Mouse (Mus musculus): ENCODE measurements around the gene Tpk1. TPM values are rescaled to one million over a fixed set of nuclear protein-coding genes. Genes with fewer than 3 reads are reported as not detected.
"Not testable (repeated sequence)": the region's sequence is repeated elsewhere in the genome, so short reads cannot be mapped to it uniquely, and the experiment has no call there.

Tpk1 gene
- polyA plus RNA-seq, 1 experiment from 2014 or later = 9.6 TPM

DNA sequence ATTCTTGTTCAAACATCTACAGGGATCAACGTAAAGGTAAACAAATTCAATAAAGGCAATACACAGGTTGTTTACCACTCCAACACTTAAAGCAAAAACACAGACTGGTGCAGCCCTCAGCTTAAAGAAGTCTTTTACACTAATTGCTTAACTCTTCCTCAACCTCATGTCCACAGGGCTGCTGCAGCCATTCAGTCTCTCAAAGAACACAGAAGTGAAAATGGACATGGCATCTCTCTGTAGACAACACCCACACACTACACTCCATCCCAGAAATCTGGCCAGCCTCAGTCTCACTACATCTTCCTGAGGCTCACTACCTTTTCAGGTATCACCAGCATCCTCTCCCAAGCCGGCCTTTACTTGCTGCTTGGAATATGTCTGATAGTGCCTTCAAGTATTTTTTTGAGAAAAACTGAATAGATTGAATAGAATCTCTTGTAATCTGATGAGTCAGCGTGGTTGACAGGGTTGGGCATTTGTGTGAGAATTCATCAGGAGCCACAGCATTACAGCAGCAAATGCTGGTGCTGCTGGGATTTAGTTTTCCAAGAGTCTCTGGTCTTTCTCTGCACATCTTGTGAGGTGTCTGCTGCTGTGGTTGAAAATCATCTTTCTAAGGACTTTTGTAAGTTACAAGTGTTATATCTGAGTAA lies 32.6 kb downstream of the Tpk1 start:
- no peak for TF ChIP-seq CTCF (IDR thresholded peaks at IDR 0.05)
- TF ChIP-seq EP300 (IDR thresholded peaks at IDR 0.05) = no peak
- Histone ChIP-seq H3K4me3 (ENCODE audit: low read depth, low read length) (no peak overlapping the region), H3K4me2 (replicated peaks; ENCODE audit: low read depth, low read length) (no peak overlapping the region), H3K4me1 (ENCODE audit: insufficient read depth, low read depth, low read length) (no peaks in the 10 kb centered on the region), H3K27ac (ENCODE audit: low read length) (no peak overlapping the region), H3K27me3 (replicated peaks; ENCODE audit: insufficient read depth, low read length) (no peaks in the 10 kb centered on the region), H3K9me3 (ENCODE audit: low read length) (no peaks in the 10 kb centered on the region), H3K36me3 (ENCODE audit: insufficient read depth, low read length) (no peaks in the 10 kb centered on the region), H3K9ac (replicated peaks; ENCODE audit: low read depth) (no peak overlapping the region)
- 85% methylated on average over 3 of the region's 3 CpGs for WGBS
- DNase-seq (ENCODE audit: low spot score) (no peak), ATAC-seq (no peak)

DNA sequence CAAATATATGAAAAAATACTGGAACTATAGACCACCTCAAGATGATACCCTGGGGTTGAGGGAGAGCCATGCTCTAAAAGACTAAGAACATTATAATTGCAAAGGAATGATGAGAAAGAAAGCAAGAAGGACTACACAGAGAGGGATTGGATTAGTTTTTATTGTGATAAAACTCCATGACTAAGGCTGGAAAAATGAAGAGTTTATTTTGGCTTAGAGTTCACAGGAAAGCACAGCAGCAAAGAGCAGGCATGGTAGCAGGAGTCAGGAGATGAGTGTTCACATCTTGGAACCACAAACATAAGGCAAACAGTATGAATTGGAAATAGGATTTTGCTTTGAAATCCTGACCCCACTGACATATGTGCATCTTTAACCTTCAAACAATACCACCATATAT lies 33.2 kb downstream of the Tpk1 start:
- no peak for DNase-seq (ENCODE audit: low spot score)
- Histone ChIP-seq H3K27me3 (replicated peaks; ENCODE audit: insufficient read depth, low read length) (no peaks in the 10 kb centered on the region), H3K36me3 (ENCODE audit: insufficient read depth, low read length) (no peaks in the 10 kb centered on the region), H3K4me3 (ENCODE audit: low read depth, low read length) (no peak overlapping the region), H3K9ac (replicated peaks; ENCODE audit: low read depth) (no peak overlapping the region), H3K27ac (ENCODE audit: low read length) (no peak overlapping the region), H3K4me2 (replicated peaks; ENCODE audit: low read depth, low read length) (no peak overlapping the region), H3K4me1 (ENCODE audit: insufficient read depth, low read depth, low read length) (no peaks in the 10 kb centered on the region), H3K9me3 (ENCODE audit: low read length) (no peaks in the 10 kb centered on the region)
- TF ChIP-seq EP300 (IDR thresholded peaks at IDR 0.05) (no peak), CTCF (IDR thresholded peaks at IDR 0.05) (no peak)
- no peak for ATAC-seq

DNA sequence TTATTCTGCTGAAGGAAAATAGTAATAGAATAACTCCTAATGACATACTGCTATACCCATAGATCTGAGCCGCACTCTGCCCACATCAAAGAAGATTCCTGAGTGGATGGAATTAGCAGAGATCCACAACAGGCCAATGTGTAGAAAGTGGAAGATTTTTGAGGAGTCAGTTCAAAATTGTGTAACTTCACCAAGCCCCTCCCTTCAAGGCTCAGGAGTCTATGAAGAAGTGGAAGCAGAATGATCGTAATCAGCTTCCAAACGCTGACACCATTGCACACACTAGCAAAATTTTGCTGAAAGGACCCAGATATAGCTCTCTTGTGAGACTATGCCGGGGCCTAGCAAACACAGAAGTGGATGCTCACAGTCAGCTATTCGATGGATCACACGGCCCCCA lies 42.6 kb downstream of the Tpk1 start:
- not testable (repeated sequence) for H3K4me3 ChIP-seq (ENCODE audit: low read depth, low read length); H3K4me2 ChIP-seq (replicated peaks; ENCODE audit: low read depth, low read length); DNase-seq (ENCODE audit: low spot score); H3K4me1 ChIP-seq (ENCODE audit: insufficient read depth, low read depth, low read length); ATAC-seq; H3K27ac ChIP-seq (ENCODE audit: low read length); H3K36me3 ChIP-seq (ENCODE audit: insufficient read depth, low read length); H3K9ac ChIP-seq (replicated peaks; ENCODE audit: low read depth); H3K27me3 ChIP-seq (replicated peaks; ENCODE audit: insufficient read depth, low read length); H3K9me3 ChIP-seq (ENCODE audit: low read length)
- 88% methylated on average over 6 of the region's 6 CpGs for WGBS

GRCm38 (mm10) chr6:43619258-43619657 lies 46.8 kb downstream of the Tpk1 start:
- H3K4me3 ChIP-seq (ENCODE audit: low read depth, low read length) = no peak overlapping the region
- no peak for TF ChIP-seq EP300 (IDR thresholded peaks at IDR 0.05)
- no peak for TF ChIP-seq CTCF (IDR thresholded peaks at IDR 0.05)
- no peaks in the 10 kb centered on the region for H3K9me3 ChIP-seq (ENCODE audit: low read length)
- whole genome bisulfite sequencing = 75% methylated on average over 3 of the region's 3 CpGs
- no peak overlapping the region for H3K9ac ChIP-seq (replicated peaks; ENCODE audit: low read depth)
- H3K27ac ChIP-seq (ENCODE audit: low read length) = no peak overlapping the region
- ATAC-seq (no peak), DNase-seq (ENCODE audit: low spot score) (no peak)
- H3K4me2 ChIP-seq (replicated peaks; ENCODE audit: low read depth, low read length) = no peak overlapping the region
- no peaks in the 10 kb centered on the region for H3K4me1 ChIP-seq (ENCODE audit: insufficient read depth, low read depth, low read length)
- H3K36me3 ChIP-seq (ENCODE audit: insufficient read depth, low read length) = no peaks in the 10 kb centered on the region
- no peaks in the 10 kb centered on the region for H3K27me3 ChIP-seq (replicated peaks; ENCODE audit: insufficient read depth, low read length)

DNA sequence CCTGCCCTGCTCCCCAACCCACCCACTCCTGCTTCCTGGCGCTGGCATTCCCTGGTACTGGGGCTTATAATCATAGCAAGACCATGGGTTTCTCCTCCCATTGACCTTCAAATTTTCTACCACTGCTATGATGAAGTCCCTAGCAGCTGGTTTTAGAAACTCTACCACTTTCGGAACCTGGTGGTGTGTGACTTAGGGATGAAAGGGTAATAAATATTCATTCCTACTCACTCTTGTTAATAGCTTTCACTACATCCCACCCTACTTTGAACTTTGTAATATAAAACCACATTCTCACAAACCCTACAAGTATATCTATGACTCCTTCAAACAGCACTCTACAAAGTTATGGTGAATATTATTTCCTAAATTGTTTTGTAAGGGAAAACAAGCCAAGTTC lies 54.3 kb downstream of the Tpk1 start:
- no peak overlapping the region for H3K4me2 ChIP-seq (replicated peaks; ENCODE audit: low read depth, low read length)
- H3K9ac ChIP-seq (replicated peaks; ENCODE audit: low read depth) = no peak overlapping the region
- H3K4me1 ChIP-seq (ENCODE audit: insufficient read depth, low read depth, low read length) = no peaks in the 10 kb centered on the region
- H3K27ac ChIP-seq (ENCODE audit: low read length) = no peak overlapping the region
- no peak overlapping the region for H3K4me3 ChIP-seq (ENCODE audit: low read depth, low read length)
- no peak for ATAC-seq
- no peaks in the 10 kb centered on the region for H3K36me3 ChIP-seq (ENCODE audit: insufficient read depth, low read length)
- DNase-seq (ENCODE audit: low spot score) = no peak
- 76% methylated on average over 2 of the region's 2 CpGs for WGBS
- no peaks in the 10 kb centered on the region for H3K9me3 ChIP-seq (ENCODE audit: low read length)
- no peaks in the 10 kb centered on the region for H3K27me3 ChIP-seq (replicated peaks; ENCODE audit: insufficient read depth, low read length)
- TF ChIP-seq CTCF (IDR thresholded peaks at IDR 0.05) (no peak), EP300 (IDR thresholded peaks at IDR 0.05) (no peak)

DNA sequence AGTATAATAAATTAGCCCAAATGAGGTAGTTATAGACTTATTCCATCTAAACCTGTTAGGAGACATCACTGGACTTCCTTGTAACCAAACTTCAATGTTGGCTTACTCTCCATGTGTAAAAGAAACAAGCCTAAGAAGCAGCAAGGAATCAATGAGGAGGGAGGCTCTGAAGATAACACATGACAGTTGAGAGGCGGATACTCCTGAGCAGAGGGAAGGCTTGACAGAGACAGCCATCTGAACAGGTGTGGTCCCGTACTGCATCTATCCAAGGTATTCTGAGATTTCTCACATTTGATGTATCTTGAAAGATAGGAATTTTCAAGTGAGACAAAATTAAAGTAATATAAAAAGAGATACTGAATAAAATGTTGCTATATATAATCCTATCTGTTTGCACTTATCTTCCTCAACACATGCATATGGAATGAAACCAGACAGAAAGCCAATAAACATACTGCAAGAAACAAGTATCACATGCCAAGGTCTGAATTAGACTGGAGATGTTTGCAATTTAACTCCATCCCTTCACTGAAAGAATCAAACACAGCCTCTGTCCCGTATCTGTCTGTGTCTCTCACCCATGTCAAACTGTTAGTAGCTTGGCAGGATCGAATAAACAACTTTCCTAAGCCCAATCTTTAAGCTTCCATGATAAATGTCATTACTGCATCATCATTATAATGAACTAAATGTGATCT lies 75.1 kb downstream of the Tpk1 start:
- no peak overlapping the region for H3K4me3 ChIP-seq (ENCODE audit: low read depth, low read length)
- WGBS = 63% methylated on average over 4 of the region's 4 CpGs
- H3K4me1 ChIP-seq (ENCODE audit: insufficient read depth, low read depth, low read length) = no peaks in the 10 kb centered on the region
- TF ChIP-seq CTCF (IDR thresholded peaks at IDR 0.05) = no peak
- no peak for TF ChIP-seq EP300 (IDR thresholded peaks at IDR 0.05)
- no peaks in the 10 kb centered on the region for H3K27me3 ChIP-seq (replicated peaks; ENCODE audit: insufficient read depth, low read length)
- no peaks in the 10 kb centered on the region for H3K36me3 ChIP-seq (ENCODE audit: insufficient read depth, low read length)
- no peak overlapping the region for H3K9ac ChIP-seq (replicated peaks; ENCODE audit: low read depth)
- no peak overlapping the region for H3K4me2 ChIP-seq (replicated peaks; ENCODE audit: low read depth, low read length)
- no peak for DNase-seq (ENCODE audit: low spot score)
- no peak overlapping the region for H3K27ac ChIP-seq (ENCODE audit: low read length)
- H3K9me3 ChIP-seq (ENCODE audit: low read length) = no peaks in the 10 kb centered on the region
- ATAC-seq = no peak

Data from lung, postnatal 0 days (tissue).